Mouse (Mus musculus) megakaryocyte, embryonic 14.5 days (primary cell): Measurements from ENCODE around the gene Ptprb.

Experiments
- FLI1 ChIP-seq: IDR thresholded peaks from 2 replicates; pipeline ENCODE4 v1.6.1; 2012; ENCODE audit warnings: low read length, inconsistent platforms, mixed read lengths
- GATA1 ChIP-seq: IDR thresholded peaks from 3 replicates; pipeline ENCODE4 v1.6.1; 2012; ENCODE audit warnings: mixed read lengths, low read length, inconsistent platforms, borderline replicate concordance

DNA sequence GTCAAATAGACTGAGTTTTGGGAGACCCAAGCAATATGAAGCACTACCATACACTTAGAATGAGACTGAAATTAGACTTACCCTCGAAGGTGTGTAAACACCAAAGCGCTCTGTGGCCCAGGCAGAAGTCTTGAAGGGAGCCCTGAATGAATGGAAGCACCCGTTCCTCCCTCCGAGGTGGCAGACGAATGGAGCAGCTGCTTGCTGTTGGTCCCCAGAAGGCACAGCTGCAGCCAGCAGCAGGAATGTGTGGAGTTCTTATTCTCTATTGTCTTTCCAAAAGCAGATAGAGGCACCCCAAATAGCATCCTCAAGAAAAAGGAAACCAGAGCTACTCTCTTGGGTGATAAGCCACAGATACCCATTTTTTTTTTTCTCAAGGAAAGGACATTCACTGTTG, 79.0 kb downstream of the Ptprb start:
- TF ChIP-seq GATA1 (no peak), FLI1 (no peak)
